Mouse (Mus musculus): ENCODE results near the gene Mtss1l.

Mtss1l gene

GRCm38 (mm10) chr8:110706288-110706870 is 14.9 kb upstream of the Mtss1l start:
- WGBS, result 91% methylated on average over 3 of the region's 3 CpGs

- WGBS, result 85% methylated on average over 11 of the region's 11 CpGs
Observed at GRCm38 (mm10) chr8:110708429-110708828, 12.8 kb upstream of the Mtss1l start.

- 78% methylated on average over 3 of the region's 3 CpGs for WGBS
Observed at GRCm38 (mm10) chr8:110710593-110710992, 10.7 kb upstream of the Mtss1l start.

GRCm38 (mm10) chr8:110711271-110711934 is 9.9 kb upstream of the Mtss1l start:
- WGBS, result 70% methylated on average over 13 of the region's 13 CpGs

GRCm38 (mm10) chr8:110713073-110713472 is 8.2 kb upstream of the Mtss1l start:
- 63% methylated on average over 7 of the region's 7 CpGs for WGBS

- WGBS, result 72% methylated on average over 15 of the region's 15 CpGs
Observed at GRCm38 (mm10) chr8:110714827-110715519, 6.3 kb upstream of the Mtss1l start.

- WGBS, result 29% methylated on average over 4 of the region's 4 CpGs
Observed at GRCm38 (mm10) chr8:110716075-110716474, 5.2 kb upstream of the Mtss1l start.

- 84% methylated on average over 7 of the region's 7 CpGs for WGBS
Observed at GRCm38 (mm10) chr8:110717131-110717530, 4.1 kb upstream of the Mtss1l start.

GRCm38 (mm10) chr8:110718209-110718968 is 2.9 kb upstream of the Mtss1l start:
- 82% methylated on average over 8 of the region's 8 CpGs for WGBS

GRCm38 (mm10) chr8:110718969-110719670 is 2.2 kb upstream of the Mtss1l start:
- WGBS, result 46% methylated on average over 12 of the region's 12 CpGs

GRCm38 (mm10) chr8:110719898-110720653 is 1.2 kb upstream of the Mtss1l start:
- WGBS, result 82% methylated on average over 6 of the region's 6 CpGs

- under 1% methylated on average over 53 of the region's 59 CpGs for WGBS
Observed at GRCm38 (mm10) chr8:110721606-110722413, 534 bp downstream of the Mtss1l start.

GRCm38 (mm10) chr8:110722414-110723011 is 1.2 kb downstream of the Mtss1l start:
- WGBS, result 41% methylated on average over 11 of the region's 11 CpGs

- whole genome bisulfite sequencing, result 79% methylated on average over 3 of the region's 3 CpGs
Observed at GRCm38 (mm10) chr8:110724493-110724892, 3.2 kb downstream of the Mtss1l start.

- 43% methylated on average over 7 of the region's 7 CpGs for WGBS
Observed at GRCm38 (mm10) chr8:110725084-110725838, 4.0 kb downstream of the Mtss1l start.

GRCm38 (mm10) chr8:110726893-110727292 is 5.6 kb downstream of the Mtss1l start:
- WGBS, result 11% methylated on average over 18 of the region's 18 CpGs

- WGBS, result 49% methylated on average over 8 of the region's 8 CpGs
Observed at GRCm38 (mm10) chr8:110731346-110731859, 10.1 kb downstream of the Mtss1l start.

GRCm38 (mm10) chr8:110733036-110733435 is 11.8 kb downstream of the Mtss1l start:
- 66% methylated on average over 8 of the region's 8 CpGs for WGBS
